Mouse (Mus musculus) spleen, adult 2 months (tissue): ENCODE measurements around the gene Fbxo39.

Experiments used
- CTCF ChIP-seq: fragments of 200-500 bp; IDR thresholded peaks from 2 replicates; pipeline ENCODE4 v1.5.1; 2011; ENCODE audit warnings: mild to moderate bottlenecking, inconsistent platforms; ENCODE audit not compliant: insufficient read depth, insufficient read length, insufficient replicate concordance; ENCODE audit errors: extremely low read depth
- POLR2A ChIP-seq: fragments of 200-500 bp; IDR thresholded peaks from 2 replicates; pipeline ENCODE4 v1.6.1; 2011; ENCODE audit warnings: low read depth, low read length, inconsistent platforms

DNA sequence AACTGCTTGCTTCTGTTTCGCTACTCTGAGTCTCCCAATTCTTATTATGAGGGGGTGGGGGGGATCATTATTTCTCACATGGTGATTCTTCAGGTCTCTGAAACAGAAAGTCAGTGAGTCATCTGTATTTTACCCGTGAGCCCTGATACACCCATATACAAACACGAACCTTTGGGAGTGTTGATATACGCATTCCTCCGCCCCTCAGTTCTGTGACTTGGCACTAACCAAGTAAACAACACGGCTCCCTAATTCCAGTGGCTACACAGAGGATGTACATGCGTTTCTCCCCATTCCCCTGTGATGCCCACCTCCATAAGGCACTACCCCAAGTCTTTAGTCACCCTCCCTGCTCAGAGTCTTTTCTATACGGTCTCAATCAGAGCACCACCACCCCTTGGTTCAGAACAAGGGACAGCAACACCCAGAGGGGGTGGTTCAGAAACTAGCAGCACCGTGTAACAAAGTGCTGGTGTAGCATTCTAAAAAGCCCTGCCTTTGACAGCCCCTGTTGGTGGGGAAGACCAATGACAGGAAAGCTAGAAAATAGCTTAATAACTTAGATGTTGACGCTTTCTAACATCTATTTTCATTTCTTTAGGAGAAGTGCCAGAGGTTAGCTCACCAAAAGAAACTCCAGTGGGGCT is 2.8 kb upstream of the Fbxo39 start:
- TF ChIP-seq CTCF (no peak), POLR2A (no peak)
